Mouse (Mus musculus): ENCODE data around the gene Selenoi.

GRCm38 (mm10) chr5:30231891-30232270 lies 500 bp upstream of the Selenoi start:
- TF ChIP-seq CTCF (IDR thresholded peaks at IDR 0.05; ENCODE audit: borderline replicate concordance, extremely low read depth, insufficient read depth, insufficient read length): no peak
- TF ChIP-seq POLR2A (IDR thresholded peaks at IDR 0.05; ENCODE audit: borderline replicate concordance, extremely low read depth, insufficient read depth, insufficient read length, poor library complexity, severe bottlenecking): no peak
